Mouse (Mus musculus): ENCODE results near the gene Olfr95. TPM values are rescaled to one million over a fixed set of nuclear protein-coding genes. Genes with fewer than 3 reads are reported as not detected.
"Not testable (repeated sequence)": the region's sequence is repeated elsewhere in the genome, so short reads cannot be mapped to it uniquely, and the experiment has no call there.

The Olfr95 gene
- not detected for total RNA-seq (2021)

DNA sequence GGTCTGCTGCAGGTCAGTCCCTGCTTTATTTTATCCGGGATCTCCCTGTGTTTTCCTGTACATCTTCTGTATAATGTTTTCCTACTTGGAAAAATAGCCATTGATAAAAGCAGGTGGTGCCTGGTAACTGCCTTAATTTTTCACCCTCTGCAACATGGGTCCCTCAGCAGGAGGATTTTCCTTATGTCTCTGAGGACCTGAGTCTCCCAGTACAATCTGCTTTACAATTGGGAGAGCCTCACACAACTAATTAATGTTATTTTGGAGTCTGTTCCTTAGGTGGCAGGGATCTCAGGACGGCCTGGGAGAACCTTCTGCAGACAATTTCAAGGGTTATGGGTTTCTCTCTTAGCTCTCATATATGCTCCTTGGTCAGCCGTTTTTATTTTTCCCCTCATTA is at the start of gene Olfr95:
Gene Olfr95, minus strand, starts transcription at position 101 of the 400 bp plus-strand sequence.
- intact Hi-C loops (cut with DNase I): no loop called here
- no peak for DNase-seq (ENCODE audit: extremely low spot score in 1 of 2, low spot score in 2 of 2)

DNA sequence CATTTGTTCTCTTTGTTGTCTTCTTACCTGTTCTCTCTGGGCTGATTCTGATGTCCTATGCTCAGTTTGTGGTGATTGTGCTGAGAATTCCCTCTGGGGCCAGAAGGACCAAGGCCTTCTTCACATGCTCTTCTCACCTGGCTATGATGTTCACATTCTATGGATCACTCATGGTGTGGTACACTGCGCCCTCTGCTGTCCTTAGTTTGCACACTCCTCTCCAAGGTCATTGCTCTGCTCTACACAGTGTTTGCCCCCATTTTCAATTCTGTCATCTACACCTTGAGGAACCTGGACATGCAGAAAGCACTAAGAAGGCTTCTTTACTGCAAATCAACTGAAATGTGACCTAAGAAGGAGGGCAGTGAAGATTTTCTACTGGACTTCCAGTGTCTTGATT is 37.6 kb upstream of the Olfr95 start:
- DNase-seq (ENCODE audit: extremely low spot score in 1 of 2, low spot score in 2 of 2): no peak
- intact Hi-C loops (cut with DNase I): no loop called here

DNA sequence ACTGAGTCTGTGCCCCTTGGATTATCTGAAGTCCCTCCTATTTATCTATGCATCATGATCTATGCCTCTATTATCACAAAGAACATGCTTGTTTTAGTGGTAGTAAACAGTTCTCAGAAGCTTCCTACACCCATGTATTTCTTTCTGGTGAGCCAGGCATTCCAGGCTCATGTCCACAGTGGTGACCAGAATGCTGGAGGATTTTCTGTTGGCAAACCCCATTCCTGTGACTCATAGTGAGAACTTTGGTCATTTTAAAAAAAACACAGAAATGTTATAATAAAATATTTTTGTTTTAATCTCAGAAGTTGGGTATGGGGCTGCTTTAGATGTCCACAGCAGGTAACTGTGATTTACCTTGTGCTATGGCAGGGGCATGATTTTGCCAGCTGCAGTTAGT is 36.5 kb upstream of the Olfr95 start:
- intact Hi-C loops (cut with DNase I): no loop called here
- DNase-seq (ENCODE audit: extremely low spot score in 1 of 2, low spot score in 2 of 2): no peak

DNA sequence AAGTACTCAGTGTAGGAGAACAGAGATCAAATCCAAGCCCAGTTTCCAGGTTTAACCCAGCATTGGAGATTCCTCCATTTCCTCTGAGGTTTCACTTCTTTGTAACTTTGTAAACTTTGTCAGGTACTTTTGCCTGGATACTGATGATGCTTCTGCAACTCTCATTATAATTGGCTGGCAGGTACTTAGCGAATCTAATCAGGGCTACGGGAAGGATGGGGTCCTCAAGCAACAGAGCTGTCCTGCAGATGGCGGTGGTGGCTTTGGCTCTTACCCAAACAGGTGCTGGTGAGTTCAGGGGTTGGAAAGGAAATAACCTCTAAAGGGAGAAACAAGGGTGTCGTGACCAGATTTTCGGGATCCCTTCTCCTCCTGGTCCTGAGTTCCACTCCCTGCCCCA is 33.8 kb upstream of the Olfr95 start:
- peak; percentile 16 to 25 for DNase-seq (ENCODE audit: extremely low spot score in 1 of 2, low spot score in 2 of 2)
- intact Hi-C loops (cut with DNase I): no loop called here

- DNase-seq (ENCODE audit: extremely low spot score in 1 of 2, low spot score in 2 of 2): no peak
- intact Hi-C loops (cut with DNase I): no loop called here
Observed at GRCm38 (mm10) chr17:37242198-37242597, 29.3 kb upstream of the Olfr95 start.

GRCm38 (mm10) chr17:37237230-37237629 is 24.3 kb upstream of the Olfr95 start, which contains the start of gene Olfr97:
Gene Olfr97 (minus strand): TSS chr17:37237330.
- DNase-seq (ENCODE audit: extremely low spot score in 1 of 2, low spot score in 2 of 2); intact Hi-C loops (cut with DNase I): not testable (repeated sequence)

DNA sequence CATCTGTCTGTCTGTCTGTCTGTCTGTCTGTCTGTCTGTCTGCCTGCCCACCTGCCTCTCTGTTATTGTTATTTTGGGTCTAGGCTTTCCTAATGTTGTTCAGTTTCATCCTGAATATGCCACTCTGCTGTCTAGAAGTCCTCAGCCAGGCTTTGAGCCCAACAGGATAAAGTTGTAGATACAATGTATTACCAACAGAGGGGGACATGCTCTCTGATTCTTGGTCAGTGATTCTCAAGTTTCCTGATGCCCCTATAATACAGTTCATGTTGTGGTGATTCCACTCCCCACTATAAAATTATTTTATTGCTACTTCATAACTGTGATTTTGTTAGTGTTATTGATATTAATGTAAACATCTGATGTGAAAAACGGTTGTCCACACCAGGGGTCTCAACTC is 9.0 kb upstream of the Olfr95 start:
- intact Hi-C loops (cut with DNase I): no loop called here
- no peak for DNase-seq (ENCODE audit: extremely low spot score in 1 of 2, low spot score in 2 of 2)

- intact Hi-C loops (cut with DNase I): no loop called here
- no peak for DNase-seq (ENCODE audit: extremely low spot score in 1 of 2, low spot score in 2 of 2)
Observed at GRCm38 (mm10) chr17:37219846-37220245, 6.9 kb upstream of the Olfr95 start, which contains the start of gene Olfr96. Gene Olfr96 (plus strand): TSS chr17:37220146.

DNA sequence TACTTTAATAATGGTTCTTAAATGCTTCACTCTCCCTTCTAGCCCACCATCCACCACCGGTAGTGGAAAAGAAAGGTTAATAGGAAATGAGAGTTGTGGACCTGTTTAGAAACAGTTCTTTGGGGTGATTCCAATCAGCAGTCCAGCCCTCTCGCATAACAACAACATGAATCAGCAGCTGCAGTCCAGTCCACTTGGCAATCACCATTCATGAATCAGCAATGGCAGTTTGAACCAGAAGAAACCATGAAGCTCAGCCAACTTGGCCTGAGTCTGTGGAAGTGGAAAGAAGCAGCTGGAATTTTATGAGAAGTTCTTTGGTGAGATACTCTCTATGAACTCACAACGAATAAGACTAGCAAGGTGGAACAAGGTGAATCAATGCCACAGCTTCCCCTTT is 5.6 kb upstream of the Olfr95 start:
- no peak for DNase-seq (ENCODE audit: extremely low spot score in 1 of 2, low spot score in 2 of 2)
- intact Hi-C loops (cut with DNase I): no loop called here

GRCm38 (mm10) chr17:37210884-37211768 is 1.8 kb downstream of the Olfr95 start:
- intact Hi-C loops (cut with DNase I): no loop called here
- peak in 1 of 2 experiments; percentile 27 for DNase-seq (ENCODE audit: extremely low spot score in 1 of 2, low spot score in 2 of 2)

DNA sequence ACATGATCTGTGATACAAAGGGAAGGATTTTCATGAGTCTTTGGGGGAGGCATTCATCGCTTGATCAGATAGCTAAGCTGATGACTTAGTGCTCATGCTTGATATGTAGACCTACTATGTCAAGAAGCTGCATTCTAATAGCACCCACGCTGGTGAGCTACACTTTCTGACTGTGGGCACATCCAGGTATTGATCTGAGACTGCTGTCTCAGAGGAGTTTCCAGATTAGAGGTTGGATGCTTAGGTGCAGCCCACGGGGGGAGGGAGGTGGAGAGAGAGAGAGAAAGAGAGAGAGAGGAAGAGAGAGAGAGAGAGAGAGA is 9.0 kb downstream of the Olfr95 start:
- no peak for DNase-seq (ENCODE audit: extremely low spot score in 1 of 2, low spot score in 2 of 2)
- intact Hi-C loops (cut with DNase I): loop anchor here (2.0 to 5.0 kb wide), 2 partner anchors 121 to 312 kb away; partner anchors contain the start of gene Trim40

DNA sequence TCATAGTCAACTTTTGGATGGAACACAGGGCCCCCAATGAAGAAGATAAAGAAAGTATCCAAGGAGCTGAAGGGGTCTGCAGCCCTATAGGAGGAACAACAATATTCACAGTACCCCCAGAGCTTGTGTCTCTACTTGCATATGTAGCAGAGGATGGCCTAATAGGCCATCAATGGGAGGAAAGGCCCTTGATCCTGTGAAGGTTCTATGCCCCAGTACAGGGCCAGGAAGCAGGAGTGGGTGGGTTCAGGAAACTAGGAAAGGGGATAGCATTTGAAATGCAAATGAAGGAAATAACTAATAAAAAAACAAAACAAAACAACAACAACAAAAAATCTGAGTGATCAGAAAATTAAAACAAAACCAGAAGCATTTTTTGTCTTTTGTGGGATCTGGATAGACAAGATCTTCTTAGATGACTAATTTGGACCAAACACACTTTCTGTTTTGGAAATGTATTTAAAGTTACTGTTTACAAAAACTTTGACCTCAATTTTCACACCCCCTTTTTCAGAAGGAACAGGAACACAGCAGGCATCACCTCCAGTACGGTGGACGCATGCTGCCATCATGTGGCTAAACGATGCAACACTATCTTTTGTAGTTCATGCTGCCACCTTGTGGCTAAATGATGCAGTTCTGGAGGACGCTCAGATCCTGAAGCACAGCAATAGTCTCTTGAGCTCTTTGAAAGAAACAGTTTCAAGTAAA is 9.6 kb downstream of the Olfr95 start:
- intact Hi-C loops (cut with DNase I): loop anchor here (2.0 to 5.0 kb wide), 2 partner anchors 121 to 311 kb away; partner anchors contain the start of gene Trim40
- peak; percentile 79 to 87 for DNase-seq (ENCODE audit: extremely low spot score in 1 of 2, low spot score in 2 of 2)

GRCm38 (mm10) chr17:37200894-37201293 is 12.0 kb downstream of the Olfr95 start, which contains the start of gene Olfr94:
Gene Olfr94 (minus strand): TSS chr17:37200994.
- DNase-seq (ENCODE audit: extremely low spot score in 1 of 2, low spot score in 2 of 2): no peak
- intact Hi-C loops (cut with DNase I): loop anchor here (5.0 kb wide), 1 partner anchor 309 kb away; the partner anchor contains the start of gene Trim40

DNA sequence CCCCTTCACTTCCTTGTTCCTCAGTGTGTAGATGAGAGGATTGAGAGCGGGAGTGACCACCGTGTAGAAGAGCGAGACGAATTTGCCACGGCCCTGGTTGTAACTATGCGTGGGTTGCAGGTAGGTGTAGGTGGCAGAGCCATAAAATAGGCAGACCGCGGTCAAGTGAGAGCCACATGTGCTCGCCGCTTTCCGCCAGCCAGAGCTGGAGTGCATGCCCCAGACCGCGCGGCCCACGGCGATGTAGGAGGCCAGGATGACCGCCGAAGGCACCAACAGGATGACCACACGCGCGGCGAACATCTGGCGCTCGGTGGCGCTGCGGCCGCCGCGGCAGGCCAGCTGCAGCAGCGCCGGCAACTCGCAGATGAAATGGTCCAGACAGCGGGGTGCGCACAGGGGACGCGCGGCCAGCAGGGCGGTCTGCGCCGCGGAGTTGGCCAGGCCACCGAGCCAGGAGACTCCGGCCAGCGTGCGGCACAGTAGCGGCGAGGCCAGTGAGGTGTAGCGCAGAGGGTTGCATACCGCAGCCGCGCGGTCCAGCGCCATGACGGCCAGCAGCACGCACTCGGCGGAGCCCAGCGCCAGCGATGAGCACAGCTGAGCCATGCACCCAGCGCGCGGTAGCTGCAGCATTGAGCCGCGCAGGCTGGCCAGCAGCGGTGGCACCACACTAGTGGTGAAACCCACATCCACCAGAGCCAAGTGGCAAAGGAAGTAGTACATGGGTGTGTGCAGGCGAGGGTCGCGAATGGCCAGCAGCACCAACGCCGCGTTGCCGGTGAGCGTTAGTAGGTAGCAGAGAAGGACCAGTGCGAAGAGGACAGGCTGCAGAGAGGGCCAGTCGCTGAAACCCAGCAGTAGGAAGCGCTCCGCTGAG is 15.8 kb downstream of the Olfr95 start:
- peak in 1 of 2 experiments; percentile 52 for DNase-seq (ENCODE audit: extremely low spot score in 1 of 2, low spot score in 2 of 2)
- intact Hi-C loops (cut with DNase I): no loop called here

- no peak for DNase-seq (ENCODE audit: extremely low spot score in 1 of 2, low spot score in 2 of 2)
- intact Hi-C loops (cut with DNase I): no loop called here
Observed at GRCm38 (mm10) chr17:37194782-37195181, 18.1 kb downstream of the Olfr95 start.

DNA sequence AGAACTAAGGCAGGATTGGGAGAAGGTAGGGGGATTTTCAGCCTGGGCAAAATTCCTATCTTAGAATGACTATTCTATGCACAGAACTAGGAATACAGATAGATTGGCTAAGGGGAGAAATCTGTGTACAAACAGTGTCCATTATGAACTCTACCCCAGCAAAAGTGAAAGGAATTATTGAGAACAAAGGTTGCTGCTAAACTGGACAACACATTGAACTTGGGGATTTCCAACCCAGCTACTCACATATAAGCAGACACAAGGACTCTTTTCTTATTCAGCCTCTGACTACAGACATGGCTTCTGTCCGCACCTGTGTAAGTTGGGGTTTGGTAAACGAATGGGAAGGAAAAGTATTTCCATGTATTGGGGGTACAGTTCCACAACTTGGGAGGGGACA is 19.3 kb downstream of the Olfr95 start, which contains the start of gene Ubd:
Gene Ubd, plus strand, starts transcription at position 237 of the 400 bp plus-strand sequence.
- intact Hi-C loops (cut with DNase I): no loop called here

GRCm38 (mm10) chr17:37193032-37193431 is 19.9 kb downstream of the Olfr95 start:
- no peak for DNase-seq (ENCODE audit: extremely low spot score in 1 of 2, low spot score in 2 of 2)
- intact Hi-C loops (cut with DNase I): no loop called here

More for the DNA sequence above, 19.3 kb downstream of the Olfr95 start, which contains the start of gene Ubd:
- no peak for DNase-seq (ENCODE audit: extremely low spot score in 1 of 2, low spot score in 2 of 2)

GRCm38 (mm10) chr17:37190711-37191110 is 22.2 kb downstream of the Olfr95 start:
- intact Hi-C loops (cut with DNase I): no loop called here
- no peak for DNase-seq (ENCODE audit: extremely low spot score in 1 of 2, low spot score in 2 of 2)

DNA sequence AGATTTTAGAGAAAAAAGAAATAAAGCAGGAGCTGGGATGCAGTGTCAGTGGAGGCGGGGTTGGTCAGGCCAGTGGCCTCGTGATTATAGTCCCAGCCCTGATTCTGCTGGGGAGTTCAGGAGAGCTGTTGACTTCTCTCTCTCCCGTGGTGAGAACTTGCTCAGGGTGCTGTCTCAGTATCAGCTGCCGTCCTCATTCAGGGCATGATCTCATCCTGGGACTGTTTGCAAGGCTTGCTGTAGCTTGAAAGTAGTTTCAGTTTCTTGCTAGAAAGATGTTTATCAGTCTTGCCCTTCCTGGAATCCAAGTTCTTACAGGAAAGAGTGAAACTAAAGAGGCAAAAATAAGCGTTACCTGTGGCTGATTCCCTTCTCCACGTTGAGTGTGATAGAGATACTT is 27.4 kb downstream of the Olfr95 start:
- no peak for DNase-seq (ENCODE audit: extremely low spot score in 1 of 2, low spot score in 2 of 2)
- intact Hi-C loops (cut with DNase I): no loop called here
